ENCODE assay signal across 8 mouse cellular contexts in genomic region chr4:48042786-48043701, GRCm38 (mm10). TPM values are rescaled to one million over a fixed set of nuclear protein-coding genes. Genes with fewer than 3 reads are reported as not detected.
DNase-seq lines count a peak whose midpoint lies in the region; ATAC-seq and TF ChIP-seq lines count a peak whose summit lies in the region.

No protein-coding gene starts in this region.

- ATAC-seq in kidney, embryonic 16.5 days (ENCODE audit: low FRiP score, low TSS enrichment): peak; percentile 92

- no peaks in the 10 kb centered on the region for H3K36me3 ChIP-seq in heart, embryonic 10.5 days
- no peaks in the 10 kb centered on the region for H3K36me3 ChIP-seq in kidney, embryonic 16.5 days (ENCODE audit: insufficient read depth, low read length)
- no peaks in the 10 kb centered on the region for H3K36me3 ChIP-seq in liver, adult 2 months (ENCODE audit: control insufficient read depth, insufficient read depth, low read length)
- no peaks in the 10 kb centered on the region for H3K36me3 ChIP-seq in myocyte (ENCODE audit: control insufficient read depth, insufficient read depth)
- H3K36me3 ChIP-seq in splenic B cell, adult 2 months (ENCODE audit: control insufficient read depth, insufficient read depth, low read length, poor library complexity, severe bottlenecking): no peaks in the 10 kb centered on the region

- H3K79me2 ChIP-seq in liver, adult 2 months (ENCODE audit: control insufficient read depth, insufficient read depth, low read length): peaks cover 4% of the 10 kb centered on the region; the same call in 1 of the 2 replicates
- no peaks in the 10 kb centered on the region for H3K79me2 ChIP-seq in myocyte (ENCODE audit: control insufficient read depth, insufficient read depth)

- peaks cover 14% of the 10 kb centered on the region for H3K27me3 ChIP-seq in heart, embryonic 10.5 days (ENCODE audit: insufficient read depth, poor library complexity, severe bottlenecking)
- H3K27me3 ChIP-seq in kidney, embryonic 16.5 days (ENCODE audit: insufficient read depth, low read length): peaks cover 30% of the 10 kb centered on the region
- H3K27me3 ChIP-seq in liver, adult 2 months (ENCODE audit: control insufficient read depth, insufficient read depth, low read length): peaks cover 10% of the 10 kb centered on the region
- H3K27me3 ChIP-seq in myocyte (ENCODE audit: control insufficient read depth, insufficient read depth, insufficient read length): peaks cover 8% of the 10 kb centered on the region
- H3K27me3 ChIP-seq in splenic B cell, adult 2 months (ENCODE audit: control insufficient read depth, insufficient read depth, low read length, poor library complexity, severe bottlenecking): no peaks in the 10 kb centered on the region

- no peak for TF ChIP-seq CTCF in bone marrow macrophage, adult 2 months (IDR thresholded peaks at IDR 0.05; ENCODE audit: low read depth, low read length)
- TF ChIP-seq CTCF in embryonic fibroblast, embryonic 13.5 days (IDR thresholded peaks at IDR 0.05; ENCODE audit: borderline replicate concordance, insufficient read depth, low read length): peak; percentile 22; the same call in 1 of the 2 replicates
- TF ChIP-seq CTCF in liver, adult 2 months (IDR thresholded peaks at IDR 0.05; ENCODE audit: low read depth, low read length): peak; percentile 61

- H3K4me3 ChIP-seq in bone marrow macrophage, adult 2 months (ENCODE audit: insufficient read depth, low read length): peak overlapping the region; percentile 83
- peak overlapping the region; percentile 95 for H3K4me3 ChIP-seq in embryonic fibroblast, embryonic 13.5 days (ENCODE audit: insufficient read depth, low read length)
- peak overlapping the region; percentile 85 for H3K4me3 ChIP-seq in heart, embryonic 10.5 days
- H3K4me3 ChIP-seq in kidney, embryonic 16.5 days (ENCODE audit: low read length): peak overlapping the region; percentile 67
- peak overlapping the region; percentile 93 for H3K4me3 ChIP-seq in liver, adult 2 months (ENCODE audit: insufficient read depth, low read depth, low read length)
- peak overlapping the region; percentile 47 for H3K4me3 ChIP-seq in myocyte

- peak overlapping the region; percentile 100 for H3K4me2 ChIP-seq in kidney, embryonic 16.5 days (replicated peaks; ENCODE audit: low read depth, low read length)
- H3K4me2 ChIP-seq in myocyte (ENCODE audit: low read depth): peak overlapping the region; percentile 100

- WGBS in heart, embryonic 10.5 days: under 1% methylated on average over 99 of the region's 105 CpGs
- WGBS in kidney, embryonic 16.5 days: under 1% methylated on average over 99 of the region's 105 CpGs
- WGBS in liver, adult 2 months: under 1% methylated on average over 102 of the region's 105 CpGs

- H3K9me3 ChIP-seq in heart, embryonic 10.5 days: no peaks in the 10 kb centered on the region
- no peaks in the 10 kb centered on the region for H3K9me3 ChIP-seq in kidney, embryonic 16.5 days (ENCODE audit: low read length)

- DNase-seq in A20 (ENCODE audit: low read depth, low spot score): peak; percentile 97
- DNase-seq in heart, embryonic 10.5 days (ENCODE audit: low spot score): peak; percentile 97
- DNase-seq in liver, adult 2 months (ENCODE audit: extremely low read depth, low read depth, low spot score): peak; percentile 86
- peak; percentile 98 for DNase-seq in splenic B cell, adult 2 months (ENCODE audit: low read depth, low spot score)

- no peak for TF ChIP-seq POLR2A in bone marrow macrophage, adult 2 months (IDR thresholded peaks at IDR 0.05; ENCODE audit: borderline replicate concordance, low read depth, low read length)
- TF ChIP-seq POLR2A in embryonic fibroblast, embryonic 13.5 days (IDR thresholded peaks at IDR 0.05; ENCODE audit: low read depth, low read length): peak; percentile 74
- TF ChIP-seq POLR2A in liver, adult 2 months (IDR thresholded peaks at IDR 0.05; ENCODE audit: extremely low read depth, insufficient read depth, low read length): peak; percentile 36; the same call in 1 of the 2 replicates
- peak; percentile 88 for TF ChIP-seq POLR2A in myocyte (IDR thresholded peaks at IDR 0.05; ENCODE audit: insufficient read length, low read depth)

- H3K4me1 ChIP-seq in bone marrow macrophage, adult 2 months (ENCODE audit: control insufficient read depth, insufficient read depth, low read length): peaks cover 7% of the 10 kb centered on the region
- H3K4me1 ChIP-seq in embryonic fibroblast, embryonic 13.5 days (ENCODE audit: control insufficient read depth, insufficient read depth, low read length): peaks cover 1% of the 10 kb centered on the region
- peaks cover 34% of the 10 kb centered on the region for H3K4me1 ChIP-seq in heart, embryonic 10.5 days
- H3K4me1 ChIP-seq in kidney, embryonic 16.5 days (ENCODE audit: insufficient read depth, low read length): peaks cover 28% of the 10 kb centered on the region
- peaks cover 6% of the 10 kb centered on the region; the same call in 1 of the 2 replicates for H3K4me1 ChIP-seq in liver, adult 2 months (ENCODE audit: control insufficient read depth, insufficient read depth, low read length)

- peak overlapping the region; percentile 15 for H3ac ChIP-seq in myocyte (ENCODE audit: control insufficient read depth, insufficient read length)

- peak overlapping the region; percentile 86 for H3K9ac ChIP-seq in kidney, embryonic 16.5 days (replicated peaks; ENCODE audit: low read length)
- H3K9ac ChIP-seq in liver, adult 2 months (ENCODE audit: low read depth, low read length): peak overlapping the region; percentile 97

- H3K27ac ChIP-seq in bone marrow macrophage, adult 2 months (ENCODE audit: insufficient read depth, low read depth, low read length): peak overlapping the region; percentile 96
- peak overlapping the region; percentile 99 for H3K27ac ChIP-seq in embryonic fibroblast, embryonic 13.5 days (ENCODE audit: insufficient read depth, low read length)
- H3K27ac ChIP-seq in heart, embryonic 10.5 days: peak overlapping the region; percentile 97
- peak overlapping the region; percentile 92 for H3K27ac ChIP-seq in kidney, embryonic 16.5 days (ENCODE audit: low read length)
- H3K27ac ChIP-seq in liver, adult 2 months (replicated peaks; ENCODE audit: insufficient read depth, low read depth, low read length): peak overlapping the region; percentile 99

TF ChIP-seq in myocyte, 11 proteins besides CTCF, POLR2A, EP300 and RAD21:
- TF ChIP-seq TCF3 (IDR thresholded peaks at IDR 0.05; ENCODE audit: insufficient read length, low read depth) (no peak), REST (IDR thresholded peaks at IDR 0.05; ENCODE audit: insufficient read depth, insufficient read length) (no peak), POLR2AphosphoS2 (IDR thresholded peaks at IDR 0.05; ENCODE audit: insufficient read length, low read depth) (peak; percentile 83), MAX (IDR thresholded peaks at IDR 0.05; ENCODE audit: low read depth) (no peak), SRF (IDR thresholded peaks at IDR 0.05; ENCODE audit: control insufficient read depth, insufficient read length, low read depth) (peak; percentile 62), E2F4 (IDR thresholded peaks at IDR 0.05; ENCODE audit: insufficient read depth) (no peak), MYOD1 (IDR thresholded peaks at IDR 0.05; ENCODE audit: control insufficient read depth in 1 of 3, insufficient read length in 2 of 3, low read depth in 2 of 3) (peak in 1 of 3 experiments; percentile 40), CEBPB (IDR thresholded peaks at IDR 0.05; ENCODE audit: insufficient read depth, poor library complexity, severe bottlenecking) (peak; percentile 27; the same call in 1 of the 2 replicates), TCF12 (IDR thresholded peaks at IDR 0.05; ENCODE audit: insufficient read depth, poor library complexity, severe bottlenecking) (no peak), MYOG (IDR thresholded peaks at IDR 0.05; ENCODE audit: control insufficient read depth in 1 of 3, insufficient read depth in 1 of 3, insufficient read length in 2 of 3, low read depth in 2 of 3) (peak in 1 of 3 experiments; percentile 52), USF1 (IDR thresholded peaks at IDR 0.05; ENCODE audit: low read depth) (no peak)

RNA-seq across cellular contexts. Expression of gene Nr4a3, which starts 1.9 kb away (rescaled TPM):
- not detected in 2 replicates for polyA plus RNA-seq in bone marrow macrophage, adult 2 months (2012; ENCODE audit: insufficient read depth, insufficient read length, missing spikeins)
- polyA plus RNA-seq in embryonic fibroblast, embryonic 13.5 days (2011; ENCODE audit: insufficient read length, low read depth, missing spikeins): 1.6 and 2.7 TPM in 2 replicates
- 0.09 and 0.12 TPM in 2 replicates for polyA plus RNA-seq in heart, embryonic 10.5 days (2016; fragmentation: Nextera tagmentation; extraction: Ambion mirVana)
- polyA plus RNA-seq in kidney, embryonic 16.5 days (2015; fragmentation: Nextera tagmentation; extraction: Ambion mirVana): 0.10 TPM in 1 of 2 replicates, not detected in the other
- total RNA-seq in liver, adult 2 months (2014; rRNA removed): under 0.01 and 0.13 TPM in 2 replicates
- not detected in 2 replicates for polyA plus RNA-seq in liver, adult 2 months (2012; rRNA removed)
- 0.32 TPM for polyA plus RNA-seq in myocyte (2012; fragmentation: generic; extraction: Trizol)

Comparison
In these comparisons a context has a peak if more than half of its experiments do, and no peak if none do; other contexts are left out.
1. Peak in every context shown above with its lines: DNase-seq, ATAC-seq, H3K4me3 ChIP-seq and H3K27ac ChIP-seq.